Mouse (Mus musculus): ENCODE measurements at regions not wholly inside any gene's neighbourhood (a gene's known extent, or its start where the extent isn't known, plus 50 kb on each side); places are given as distances from the start of the nearest gene placed in this dataset.
A peak's percentile ranks its signal among the peaks of the same experiment; 100 is the strongest.

GRCm38 (mm10) chr3:121870726-121871125, 55.6 kb upstream of the Abcd3 start:
- peaks cover 4% of the 10 kb centered on the region; the same call in 1 of the 2 replicates for H3K4me1 ChIP-seq (ENCODE audit: control insufficient read depth, insufficient read depth, low read length)
- H3K36me3 ChIP-seq (ENCODE audit: control insufficient read depth, insufficient read depth, low read length) = no peaks in the 10 kb centered on the region
- H3K4me2 ChIP-seq (ENCODE audit: low read depth, low read length) = no peak overlapping the region
- H3K9me3 ChIP-seq (replicated peaks; ENCODE audit: control insufficient read depth, low read length) = no peaks in the 10 kb centered on the region
- 84% methylated on average over 6 of the region's 6 CpGs for WGBS
- no peak overlapping the region for H3K27ac ChIP-seq (ENCODE audit: low read length)
- no peak overlapping the region for H3K4me3 ChIP-seq (replicated peaks; ENCODE audit: low read length)
- H3K27me3 ChIP-seq (ENCODE audit: control insufficient read depth, insufficient read depth, low read length) = no peaks in the 10 kb centered on the region
- ATAC-seq (ENCODE audit: insufficient read depth, low FRiP score) = no peak
- no peak overlapping the region for H3K9ac ChIP-seq (ENCODE audit: low read length)

GRCm38 (mm10) chr3:121869694-121870093, 54.6 kb upstream of the Abcd3 start:
- Histone ChIP-seq H3K4me2 (ENCODE audit: low read depth, low read length) (no peak overlapping the region), H3K27ac (ENCODE audit: low read length) (no peak overlapping the region), H3K9ac (ENCODE audit: low read length) (no peak overlapping the region), H3K4me3 (replicated peaks; ENCODE audit: low read length) (no peak overlapping the region), H3K36me3 (ENCODE audit: control insufficient read depth, insufficient read depth, low read length) (no peaks in the 10 kb centered on the region), H3K9me3 (replicated peaks; ENCODE audit: control insufficient read depth, low read length) (no peaks in the 10 kb centered on the region), H3K27me3 (ENCODE audit: control insufficient read depth, insufficient read depth, low read length) (no peaks in the 10 kb centered on the region), H3K4me1 (ENCODE audit: control insufficient read depth, insufficient read depth, low read length) (peaks cover 5% of the 10 kb centered on the region)
- no peak for ATAC-seq (ENCODE audit: insufficient read depth, low FRiP score)
- 51% methylated on average over 4 of the region's 4 CpGs for WGBS

- H3K9ac ChIP-seq (ENCODE audit: low read length) = no peak overlapping the region
- peak; percentile 54; the same call in 1 of the 2 replicates for ATAC-seq (ENCODE audit: insufficient read depth, low FRiP score)
- H3K4me3 ChIP-seq (replicated peaks; ENCODE audit: low read length) = no peak overlapping the region
- no peak overlapping the region for H3K4me2 ChIP-seq (ENCODE audit: low read depth, low read length)
- WGBS = 43% methylated on average over 5 of the region's 5 CpGs
- peaks cover 3% of the 10 kb centered on the region; the same call in 1 of the 2 replicates for H3K4me1 ChIP-seq (ENCODE audit: control insufficient read depth, insufficient read depth, low read length)
- H3K27me3 ChIP-seq (ENCODE audit: control insufficient read depth, insufficient read depth, low read length) = no peaks in the 10 kb centered on the region
- H3K36me3 ChIP-seq (ENCODE audit: control insufficient read depth, insufficient read depth, low read length) = no peaks in the 10 kb centered on the region
- no peaks in the 10 kb centered on the region for H3K9me3 ChIP-seq (replicated peaks; ENCODE audit: control insufficient read depth, low read length)
- no peak overlapping the region; the same call in 1 of the 2 replicates for H3K27ac ChIP-seq (ENCODE audit: low read length)
Observed at GRCm38 (mm10) chr3:121867301-121867700, 52.2 kb upstream of the Abcd3 start.

GRCm38 (mm10) chr3:121864734-121865445, 49.8 kb upstream of the Abcd3 start:
- H3K9me3 ChIP-seq (replicated peaks; ENCODE audit: control insufficient read depth, low read length) = no peaks in the 10 kb centered on the region
- peaks cover 3% of the 10 kb centered on the region; the same call in 1 of the 2 replicates for H3K4me1 ChIP-seq (ENCODE audit: control insufficient read depth, insufficient read depth, low read length)
- peak overlapping the region; percentile 82 for H3K27ac ChIP-seq (ENCODE audit: low read length)
- no peak overlapping the region for H3K9ac ChIP-seq (ENCODE audit: low read length)
- ATAC-seq (ENCODE audit: insufficient read depth, low FRiP score) = peak; percentile 87
- no peak overlapping the region for H3K4me3 ChIP-seq (replicated peaks; ENCODE audit: low read length)
- no peaks in the 10 kb centered on the region for H3K36me3 ChIP-seq (ENCODE audit: control insufficient read depth, insufficient read depth, low read length)
- peak overlapping the region; percentile 0; the same call in 1 of the 2 replicates for H3K4me2 ChIP-seq (ENCODE audit: low read depth, low read length)
- 38% methylated on average over 8 of the region's 8 CpGs for WGBS
- no peaks in the 10 kb centered on the region for H3K27me3 ChIP-seq (ENCODE audit: control insufficient read depth, insufficient read depth, low read length)

Measured in stomach, embryonic 16.5 days (tissue).